Mouse (Mus musculus) erythroblast, embryonic 14.5 days (primary cell): Measurements from ENCODE around the gene Ttc24.

Experiments used
- GATA1 ChIP-seq: IDR thresholded peaks from 2 replicates; pipeline ENCODE4 v1.6.1; 2012; ENCODE audit warnings: low read length, inconsistent platforms, mixed read lengths
- TAL1 ChIP-seq: IDR thresholded peaks from 3 replicates; pipeline ENCODE4 v1.6.1; 2012; ENCODE audit warnings: low read length, inconsistent platforms, mixed read lengths

- TF ChIP-seq GATA1 = no peak
- TF ChIP-seq TAL1 = no peak
These were observed 23.6 kb upstream of the Ttc24 start for GRCm38 (mm10) chr3:88101736-88102135.
